Mouse (Mus musculus) testis, adult 10 weeks (tissue): ENCODE measurements around the gene Plin3. TPM values are rescaled to one million over a fixed set of nuclear protein-coding genes. Genes with fewer than 3 reads are reported as not detected.

Experiments used
- polyA plus RNA-seq: library from polyadenylated mRNA; stranded (reverse); fragments of 350-450 nt; fragmentation: Illumina TruSeq; extraction: RNeasy Lipid Tissue Mini Kit (QIAGEN cat#74804); gene quantifications from one replicate; pipeline ENCODE4 v1.2.3, GENCODE M21; 2014; ENCODE audit warnings: low read depth, low replicate concordance

The Plin3 gene
- polyA plus RNA-seq: 4.0 TPM

GRCm38 (mm10) chr17:56292531-56293222 is at the start of gene Plin3:
TSS of gene Plin3 (minus strand) at chr17:56292873.

GRCm38 (mm10) chr17:56325450-56326152 is 32.9 kb upstream of the Plin3 start, which contains the start of gene Kdm4b:
TSS of gene Kdm4b (plus strand) at chr17:56326062.

GRCm38 (mm10) chr17:56303160-56303846 is 10.6 kb upstream of the Plin3 start, which contains the start of gene Uhrf1:
TSS of gene Uhrf1 (plus strand) at chr17:56303321.

GRCm38 (mm10) chr17:56300186-56300585 is 7.5 kb upstream of the Plin3 start, which contains the start of gene Arrdc5:
TSS of gene Arrdc5 (minus strand) at chr17:56300286.

DNA sequence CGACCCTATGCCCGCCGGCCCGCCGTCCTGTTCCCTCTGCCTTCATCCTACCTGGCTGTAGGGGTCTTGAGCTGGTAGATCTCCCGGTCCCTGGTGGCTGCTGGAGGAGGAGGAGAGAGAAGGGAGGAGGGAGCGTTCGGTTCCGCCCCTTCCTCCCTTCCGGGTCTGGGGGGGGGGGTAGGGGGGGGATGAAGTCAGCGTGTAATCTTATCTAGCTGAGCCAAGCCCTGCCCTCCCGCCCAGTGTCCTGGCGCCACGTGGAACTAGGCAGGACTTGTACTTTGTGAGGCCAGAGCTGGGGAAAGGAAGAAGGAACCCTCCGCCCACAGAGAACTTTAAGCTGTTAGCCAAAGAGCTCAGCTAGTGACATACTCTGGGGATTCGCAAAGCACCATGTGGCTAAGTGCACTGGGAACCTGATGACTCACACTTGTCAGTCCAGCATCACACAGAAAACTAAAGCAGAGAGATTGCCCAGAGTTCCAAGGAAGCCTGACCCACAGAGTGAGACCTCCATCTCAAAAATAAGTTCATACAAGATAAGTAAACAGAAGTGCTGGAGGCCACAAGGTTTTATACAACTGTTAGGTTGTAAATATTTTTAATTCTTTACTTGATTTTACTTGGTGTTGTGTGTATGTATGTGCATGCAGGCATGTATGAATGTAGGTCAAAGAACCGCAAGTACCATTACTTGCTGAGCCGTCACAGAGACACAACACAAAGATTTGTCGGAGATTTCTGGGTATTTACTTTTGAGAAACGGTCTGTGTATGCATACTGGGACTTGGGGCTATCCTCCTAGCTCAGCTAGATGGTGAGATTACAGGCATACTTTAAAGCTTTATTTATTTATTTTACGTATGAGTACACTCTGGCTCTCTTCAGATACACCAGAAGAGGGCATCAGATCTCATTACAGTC is 15.8 kb downstream of the Plin3 start, which contains the start of gene Ticam1:
Ticam1 (minus strand) TSS at position 144 of the 924 bp plus-strand sequence.

GRCm38 (mm10) chr17:56256239-56256881 is 36.3 kb downstream of the Plin3 start, which contains the start of gene Fem1a:
TSS of gene Fem1a (plus strand) at chr17:56256810.

Other genes with a start within 250 kb of the Plin3 start
- gene Ubxn6, start 217.8 kb downstream of the Plin3 start, polyA plus RNA-seq: 116 TPM
- 8.6 TPM for gene Hdgfl2, start 213.2 kb downstream of the Plin3 start, polyA plus RNA-seq
- 0.07 TPM for gene Plin4, start 183.1 kb downstream of the Plin3 start, polyA plus RNA-seq
- gene Plin5, start 175.3 kb downstream of the Plin3 start, polyA plus RNA-seq: 0.46 TPM
- not detected for gene Lrg1, start 170.9 kb downstream of the Plin3 start, polyA plus RNA-seq
- gene Sema6b, start 152.5 kb downstream of the Plin3 start, polyA plus RNA-seq: not detected
- 0.07 TPM for gene Tnfaip8l1, start 130.4 kb downstream of the Plin3 start, polyA plus RNA-seq
- gene Mydgf, start 109.0 kb downstream of the Plin3 start, polyA plus RNA-seq: 9.1 TPM
- 0.27 TPM for gene Dpp9, start 74.0 kb downstream of the Plin3 start, polyA plus RNA-seq
- 1.0 TPM for gene Fem1a, start 36.1 kb downstream of the Plin3 start, polyA plus RNA-seq
- not detected for gene Ticam1, start 16.1 kb downstream of the Plin3 start, polyA plus RNA-seq
- gene Arrdc5, start 7.4 kb upstream of the Plin3 start, polyA plus RNA-seq: 61.7 TPM
- gene Uhrf1, start 10.4 kb upstream of the Plin3 start, polyA plus RNA-seq: 22.3 TPM
- 1.2 TPM for gene Kdm4b, start 33.2 kb upstream of the Plin3 start, polyA plus RNA-seq
- 1.2 TPM for gene Ptprs, start 183.6 kb upstream of the Plin3 start, polyA plus RNA-seq
- gene Znrf4, start 219.6 kb upstream of the Plin3 start, polyA plus RNA-seq: 0.24 TPM